Mouse (Mus musculus): ENCODE data around the gene Vmn1r181. TPM values are rescaled to one million over a fixed set of nuclear protein-coding genes. Genes with fewer than 3 reads are reported as not detected.
"Not testable (repeated sequence)": the region's sequence is repeated elsewhere in the genome, so short reads cannot be mapped to it uniquely, and the experiment has no call there.

The Vmn1r181 gene
- polyA plus RNA-seq (2015; fragmentation: Nextera tagmentation; extraction: Ambion mirVana), result not detected in 2 replicates

DNA sequence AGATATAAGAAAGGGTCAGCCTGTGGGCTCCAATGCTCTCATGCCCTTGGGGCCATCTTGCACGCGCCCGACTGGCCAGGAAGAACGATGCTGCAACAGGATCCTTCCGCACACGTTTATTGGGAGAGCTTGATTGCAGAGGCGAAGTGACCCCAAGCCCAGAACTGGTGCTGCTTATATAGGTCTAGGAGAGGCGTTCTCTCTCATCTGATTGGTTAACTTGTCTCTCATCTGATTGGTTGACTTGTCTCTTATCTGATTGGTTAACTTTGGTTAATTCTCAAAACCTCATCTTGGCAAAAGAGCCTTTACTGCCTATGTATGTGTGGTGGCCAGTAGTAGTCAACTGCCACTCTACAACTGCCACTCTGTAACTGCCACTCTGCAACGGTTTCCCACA, at the start of gene Vmn1r181:
Vmn1r181 (plus strand) TSS at position 301 of the 400 bp plus-strand sequence.
- H3K4me2 ChIP-seq (ENCODE audit: low read length); ATAC-seq; H3K4me3 ChIP-seq (ENCODE audit: low read depth, low read length); H3K4me1 ChIP-seq (ENCODE audit: control insufficient read depth, insufficient read depth, low read length); H3K9ac ChIP-seq (ENCODE audit: low read depth, low read length); H3K27me3 ChIP-seq (ENCODE audit: control insufficient read depth, insufficient read depth, low read depth, low read length); H3K27ac ChIP-seq (ENCODE audit: low read length); H3K36me3 ChIP-seq (ENCODE audit: control insufficient read depth, insufficient read depth, low read length): not testable (repeated sequence)
- H3K9me3 ChIP-seq (replicated peaks; ENCODE audit: control insufficient read depth, low read length, poor library complexity, severe bottlenecking), result peaks cover 23% of the 10 kb centered on the region; the same call in 1 of the 2 replicates
- 78% methylated on average over 9 of the region's 9 CpGs for WGBS

DNA sequence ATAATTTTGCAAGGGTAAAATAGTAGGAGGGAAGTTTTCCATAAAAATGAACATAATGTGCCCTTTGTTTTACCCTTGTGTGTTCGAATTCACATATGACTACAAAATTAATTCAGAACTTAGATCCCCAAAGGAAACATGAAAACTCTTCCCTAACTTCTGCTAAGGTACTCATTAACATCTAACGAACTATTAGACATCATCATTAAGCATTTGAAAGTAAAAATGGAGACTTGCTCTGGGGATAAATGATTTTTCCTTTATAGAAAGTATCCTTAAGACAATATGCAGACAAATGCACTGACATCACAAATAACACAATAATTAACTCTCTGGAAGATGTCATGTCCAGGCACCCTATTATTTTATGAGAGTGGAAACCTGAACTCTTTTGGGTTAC, 47.7 kb upstream of the Vmn1r181 start, which contains the start of gene Vmn1r179:
Vmn1r179 (plus strand) TSS at position 301 of the 400 bp plus-strand sequence.
- 43% methylated on average over 2 of the region's 2 CpGs for WGBS
- Histone ChIP-seq H3K4me2 (ENCODE audit: low read length) (no peak within 1 kb of the TSS), H3K9me3 (replicated peaks; ENCODE audit: control insufficient read depth, low read length, poor library complexity, severe bottlenecking) (peaks cover 22% of the 10 kb centered on the region), H3K9ac (ENCODE audit: low read depth, low read length) (no peak within 1 kb of the TSS), H3K27me3 (ENCODE audit: control insufficient read depth, insufficient read depth, low read depth, low read length) (no peaks in the 10 kb centered on the region), H3K36me3 (ENCODE audit: control insufficient read depth, insufficient read depth, low read length) (no peaks in the 10 kb centered on the region), H3K27ac (ENCODE audit: low read length) (no peak within 1 kb of the TSS), H3K4me1 (ENCODE audit: control insufficient read depth, insufficient read depth, low read length) (no peaks in the 10 kb centered on the region), H3K4me3 (ENCODE audit: low read depth, low read length) (no peak within 1 kb of the TSS)
- ATAC-seq, result no peak

DNA sequence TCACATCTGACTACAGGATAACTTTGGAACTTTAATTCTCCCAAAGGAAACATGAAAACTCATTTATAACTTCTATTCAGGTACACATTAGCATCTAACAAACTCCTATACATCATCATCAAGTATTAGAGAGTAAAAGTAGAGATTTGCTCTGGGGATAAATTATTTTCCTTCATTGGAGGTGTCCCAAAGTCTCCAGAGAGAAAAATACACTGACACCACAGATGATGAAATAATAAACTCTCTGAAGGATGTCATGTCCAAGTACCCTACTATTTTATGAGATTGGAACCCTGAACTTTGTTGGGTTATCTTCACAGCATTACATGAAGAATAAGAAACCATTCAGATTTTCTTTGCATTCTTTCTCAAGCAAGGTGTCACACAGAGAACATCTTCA, 24.1 kb upstream of the Vmn1r181 start, which contains the start of gene Vmn1r180:
Vmn1r180 (plus strand) TSS at position 301 of the 400 bp plus-strand sequence.
- Histone ChIP-seq H3K27me3 (ENCODE audit: control insufficient read depth, insufficient read depth, low read depth, low read length) (no peaks in the 10 kb centered on the region), H3K36me3 (ENCODE audit: control insufficient read depth, insufficient read depth, low read length) (no peaks in the 10 kb centered on the region), H3K4me3 (ENCODE audit: low read depth, low read length) (no peak within 1 kb of the TSS), H3K4me2 (ENCODE audit: low read length) (no peak within 1 kb of the TSS), H3K9ac (ENCODE audit: low read depth, low read length) (no peak within 1 kb of the TSS), H3K27ac (ENCODE audit: low read length) (no peak within 1 kb of the TSS), H3K9me3 (replicated peaks; ENCODE audit: control insufficient read depth, low read length, poor library complexity, severe bottlenecking) (peaks cover 9% of the 10 kb centered on the region), H3K4me1 (ENCODE audit: control insufficient read depth, insufficient read depth, low read length) (no peaks in the 10 kb centered on the region)
- no peak for ATAC-seq

DNA sequence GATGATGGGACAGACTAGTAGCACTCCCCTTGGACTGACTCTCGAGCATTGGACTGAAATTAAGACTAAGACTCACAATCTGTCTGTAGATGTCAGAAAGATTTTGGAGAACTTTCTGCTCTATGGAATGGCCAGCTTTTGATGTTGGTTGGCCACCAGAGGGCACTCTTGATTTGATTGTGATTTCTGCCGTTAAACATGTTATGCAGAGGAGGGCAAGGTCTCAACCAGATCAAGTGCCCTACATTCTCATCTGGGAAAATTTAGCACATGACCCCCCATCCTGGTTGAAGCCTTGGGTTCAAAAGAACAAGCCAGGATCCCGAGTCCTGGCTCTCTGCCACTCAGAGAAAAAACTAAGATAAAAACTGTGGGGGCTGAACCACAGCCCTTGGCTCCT, 6.4 kb upstream of the Vmn1r181 start:
- not testable (repeated sequence) for H3K27me3 ChIP-seq (ENCODE audit: control insufficient read depth, insufficient read depth, low read depth, low read length)
- H3K9me3 ChIP-seq (replicated peaks; ENCODE audit: control insufficient read depth, low read length, poor library complexity, severe bottlenecking), result peaks cover 17% of the 10 kb centered on the region

DNA sequence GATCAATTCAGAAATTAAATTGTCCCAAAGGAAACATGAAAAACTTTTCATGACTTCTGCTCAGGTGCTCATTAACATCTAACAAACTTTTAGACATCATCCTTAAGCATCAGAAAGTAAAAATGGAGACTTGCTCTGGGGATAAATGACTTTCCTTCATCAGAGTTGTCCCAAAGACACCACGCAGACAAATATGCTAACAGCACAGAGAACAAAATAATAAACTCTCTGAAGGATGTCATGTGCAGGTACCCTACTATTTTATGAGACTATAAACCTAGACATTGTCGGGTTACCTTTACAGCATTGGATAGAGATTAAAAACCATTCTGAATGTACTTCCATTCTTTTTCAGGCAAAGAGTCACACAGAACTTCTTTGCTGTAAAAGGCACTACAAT, 27.0 kb downstream of the Vmn1r181 start, which contains the start of gene V1rd19:
V1rd19 (plus strand) TSS at position 301 of the 400 bp plus-strand sequence.
- ATAC-seq, result no peak
- Histone ChIP-seq H3K36me3 (ENCODE audit: control insufficient read depth, insufficient read depth, low read length) (no peaks in the 10 kb centered on the region), H3K4me2 (ENCODE audit: low read length) (no peak within 1 kb of the TSS), H3K4me3 (ENCODE audit: low read depth, low read length) (no peak within 1 kb of the TSS), H3K27me3 (ENCODE audit: control insufficient read depth, insufficient read depth, low read depth, low read length) (no peaks in the 10 kb centered on the region), H3K27ac (ENCODE audit: low read length) (no peak within 1 kb of the TSS), H3K4me1 (ENCODE audit: control insufficient read depth, insufficient read depth, low read length) (no peaks in the 10 kb centered on the region), H3K9ac (ENCODE audit: low read depth, low read length) (no peak within 1 kb of the TSS), H3K9me3 (replicated peaks; ENCODE audit: control insufficient read depth, low read length, poor library complexity, severe bottlenecking) (peaks cover 14% of the 10 kb centered on the region; the same call in 1 of the 2 replicates)
- 66% methylated on average over 2 of the region's 2 CpGs for WGBS

More for the DNA sequence above, 6.4 kb upstream of the Vmn1r181 start:
- H3K27ac ChIP-seq (ENCODE audit: low read length); H3K4me1 ChIP-seq (ENCODE audit: control insufficient read depth, insufficient read depth, low read length); ATAC-seq; H3K4me2 ChIP-seq (ENCODE audit: low read length); H3K36me3 ChIP-seq (ENCODE audit: control insufficient read depth, insufficient read depth, low read length); H3K9ac ChIP-seq (ENCODE audit: low read depth, low read length); H3K4me3 ChIP-seq (ENCODE audit: low read depth, low read length): not testable (repeated sequence)
- 49% methylated on average over 3 of the region's 3 CpGs for WGBS

Other genes starting within 250 kb of the Vmn1r181 start
- not detected in 2 replicates for gene Vmn1r174, start 222.3 kb upstream of the Vmn1r181 start, polyA plus RNA-seq (2015; fragmentation: Nextera tagmentation; extraction: Ambion mirVana)
- gene Vmn1r175, start 164.0 kb upstream of the Vmn1r181 start, polyA plus RNA-seq (2015; fragmentation: Nextera tagmentation; extraction: Ambion mirVana), result not detected in 2 replicates
- not detected in 2 replicates for gene Vmn1r176, start 137.2 kb upstream of the Vmn1r181 start, polyA plus RNA-seq (2015; fragmentation: Nextera tagmentation; extraction: Ambion mirVana)
- gene Vmn1r177, start 108.2 kb upstream of the Vmn1r181 start, polyA plus RNA-seq (2015; fragmentation: Nextera tagmentation; extraction: Ambion mirVana), result not detected in 2 replicates
- not detected in 2 replicates for gene Vmn1r178, start 82.6 kb upstream of the Vmn1r181 start, polyA plus RNA-seq (2015; fragmentation: Nextera tagmentation; extraction: Ambion mirVana)
- gene Vmn1r179, start 47.6 kb upstream of the Vmn1r181 start, polyA plus RNA-seq (2015; fragmentation: Nextera tagmentation; extraction: Ambion mirVana), result not detected in 2 replicates
- not detected in 2 replicates for gene Vmn1r180, start 24.0 kb upstream of the Vmn1r181 start, polyA plus RNA-seq (2015; fragmentation: Nextera tagmentation; extraction: Ambion mirVana)
- gene V1rd19, start 27.1 kb downstream of the Vmn1r181 start, polyA plus RNA-seq (2015; fragmentation: Nextera tagmentation; extraction: Ambion mirVana), result not detected in 2 replicates
- gene Vmn1r183, start 78.6 kb downstream of the Vmn1r181 start, polyA plus RNA-seq (2015; fragmentation: Nextera tagmentation; extraction: Ambion mirVana), result not detected in 2 replicates
- gene Zfp180, start 107.3 kb downstream of the Vmn1r181 start, polyA plus RNA-seq (2015; fragmentation: Nextera tagmentation; extraction: Ambion mirVana), result 41.9 and 44.2 TPM in 2 replicates
- gene Zfp112, start 137.7 kb downstream of the Vmn1r181 start, polyA plus RNA-seq (2015; fragmentation: Nextera tagmentation; extraction: Ambion mirVana), result 11.2 and 12.1 TPM in 2 replicates
- gene Zfp235, start 159.6 kb downstream of the Vmn1r181 start, polyA plus RNA-seq (2015; fragmentation: Nextera tagmentation; extraction: Ambion mirVana), result 23.0 and 24.5 TPM in 2 replicates
- 4.8 and 5.3 TPM in 2 replicates for gene Zfp114, start 200.4 kb downstream of the Vmn1r181 start, polyA plus RNA-seq (2015; fragmentation: Nextera tagmentation; extraction: Ambion mirVana)
- gene Zfp111, start 236.8 kb downstream of the Vmn1r181 start, polyA plus RNA-seq (2015; fragmentation: Nextera tagmentation; extraction: Ambion mirVana), result 4.9 and 5.4 TPM in 2 replicates

Data from midbrain, embryonic 16.5 days (tissue).